Mouse (Mus musculus): ENCODE data around the gene Klk5.

DNA sequence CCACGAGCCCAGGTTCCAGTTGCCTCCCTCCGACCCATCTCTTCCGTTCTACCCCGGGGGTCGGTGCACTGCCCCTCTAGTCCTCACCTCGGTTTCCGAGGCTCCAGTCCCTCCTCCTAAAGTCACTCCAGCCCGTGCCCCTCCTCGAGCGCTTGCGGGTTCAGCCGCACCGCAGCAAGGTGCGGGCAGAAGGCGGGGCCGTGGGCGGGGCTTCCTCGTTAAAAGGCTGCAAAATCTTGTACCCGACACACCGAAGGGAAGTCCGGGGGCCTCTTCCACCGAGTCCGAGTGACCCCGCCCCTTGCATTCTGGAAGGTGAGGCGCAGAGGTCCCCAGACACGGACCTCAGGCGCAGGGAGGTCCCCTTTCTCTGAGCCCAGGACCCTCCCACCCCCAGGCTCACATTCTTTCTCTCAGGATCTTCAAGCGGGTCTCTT, 44.4 kb upstream of the Klk5 start, which contains the start of gene Klk8:
- no peak for TF ChIP-seq CTCF (IDR thresholded peaks at IDR 0.05; ENCODE audit: extremely low read depth, insufficient read depth, insufficient read length, insufficient replicate concordance)
- TF ChIP-seq POLR2A (IDR thresholded peaks at IDR 0.05; ENCODE audit: low read depth, low read length) = no peak

Measured in spleen, adult 2 months (tissue).